33 mouse cellular contexts compared by ENCODE assay signal in genomic region chr3:6280636-6281035, GRCm38 (mm10).
DNase-seq lines count a peak whose midpoint lies in the region; ATAC-seq and TF ChIP-seq lines count a peak whose summit lies in the region.
"Had no signal": no experiment of that assay in that cellular context is flagged by ENCODE, and none has a peak within 500 bp of the region (broad histone marks: within the 10 kb centered on the region; RNA-seq: fewer than 3 reads in every experiment).

No protein-coding gene starts in this region.

- intact Hi-C loops in gastrocnemius, adult 2 months (cut with DNase I) = no loop called here
- intact Hi-C loops in gastrocnemius, postnatal 36 days (cut with DNase I) = no loop called here

- TF ChIP-seq EP300 in liver, postnatal 0 days (IDR thresholded peaks at IDR 0.05; ENCODE audit: low read depth) = no peak

- no peaks in the 10 kb centered on the region for H3K9me3 ChIP-seq in kidney, postnatal 0 days (replicated peaks; ENCODE audit: low read length)
- no peaks in the 10 kb centered on the region for H3K9me3 ChIP-seq in liver, postnatal 0 days (ENCODE audit: low read length)
- H3K9me3 ChIP-seq: embryonic facial prominence, embryonic 12.5 days; forebrain, embryonic 10.5 days; forebrain, embryonic 15.5 days; G1E; limb, embryonic 13.5 days; liver, embryonic 13.5 days; midbrain, embryonic 10.5 days; neural tube, embryonic 12.5 days had no signal

- H3K4me1 ChIP-seq in kidney, postnatal 0 days (replicated peaks; ENCODE audit: insufficient read depth, low read length) = no peaks in the 10 kb centered on the region
- no peaks in the 10 kb centered on the region for H3K4me1 ChIP-seq in liver, adult 2 months (ENCODE audit: control insufficient read depth, insufficient read depth, low read length)
- no peaks in the 10 kb centered on the region for H3K4me1 ChIP-seq in liver, postnatal 0 days (ENCODE audit: insufficient read depth)
- H3K4me1 ChIP-seq: embryonic facial prominence, embryonic 12.5 days; forebrain, embryonic 10.5 days; forebrain, embryonic 15.5 days; limb, embryonic 13.5 days; liver, embryonic 13.5 days; midbrain, embryonic 10.5 days; neural tube, embryonic 12.5 days had no signal

- H3K79me2 ChIP-seq in liver, adult 2 months (ENCODE audit: control insufficient read depth, insufficient read depth, low read length) = no peaks in the 10 kb centered on the region

- H3K9ac ChIP-seq in kidney, postnatal 0 days (ENCODE audit: low read depth, low read length) = no peak overlapping the region
- H3K9ac ChIP-seq in liver, adult 2 months (ENCODE audit: low read depth, low read length) = no peak overlapping the region
- H3K9ac ChIP-seq in liver, postnatal 0 days (replicated peaks) = no peak overlapping the region
- H3K9ac ChIP-seq: embryonic facial prominence, embryonic 12.5 days; forebrain, embryonic 15.5 days; hindbrain, embryonic 14.5 days; limb, embryonic 13.5 days; liver, embryonic 13.5 days; neural tube, embryonic 12.5 days had no signal

- no peak overlapping the region for H3K4me2 ChIP-seq in kidney, postnatal 0 days (ENCODE audit: low read length)
- no peak overlapping the region for H3K4me2 ChIP-seq in liver, postnatal 0 days (ENCODE audit: low read depth, low read length)
- H3K4me2 ChIP-seq: embryonic facial prominence, embryonic 12.5 days; forebrain, embryonic 15.5 days; heart, embryonic 11.5 days; hindbrain, embryonic 14.5 days; limb, embryonic 13.5 days; liver, embryonic 13.5 days; neural tube, embryonic 12.5 days had no signal

- peak; percentile 18 for DNase-seq in gastrocnemius, adult 2 months
- DNase-seq in gastrocnemius, postnatal 36 days = no peak
- DNase-seq in kidney, postnatal 0 days (ENCODE audit: low spot score) = peak; percentile 9
- no peak for DNase-seq in kidney, adult 18-20 months
- DNase-seq in liver, adult 2 months (ENCODE audit: extremely low read depth, low read depth, low spot score) = peak; percentile 22
- no peak for DNase-seq in liver, postnatal 0 days
- peak; percentile 19 for DNase-seq in skeletal muscle tissue, adult 2 months (ENCODE audit: low read depth, low spot score)
- DNase-seq: adrenal gland, postnatal 10 days; cerebellum, adult 11 months; cerebellum, adult 9-10 months; cerebellum, postnatal 36 days; gastrocnemius, postnatal 10 days; heart, adult 18-20 months; liver, embryonic 13.5 days; lung, adult 2 months; lung, postnatal 14 days; right cerebral cortex, adult 18-20 months; thymus, postnatal 4 days had no signal

- no peak overlapping the region for H3K4me3 ChIP-seq in gastrocnemius, adult 2 months
- H3K4me3 ChIP-seq in kidney, postnatal 0 days (replicated peaks; ENCODE audit: low read depth, low read length) = no peak overlapping the region
- H3K4me3 ChIP-seq in liver, adult 2 months (ENCODE audit: insufficient read depth, low read depth, low read length) = no peak overlapping the region
- H3K4me3 ChIP-seq in liver, postnatal 0 days (ENCODE audit: low read depth, low read length) = no peak overlapping the region
- H3K4me3 ChIP-seq: embryonic facial prominence, embryonic 12.5 days; forebrain, embryonic 10.5 days; forebrain, embryonic 15.5 days; layer of hippocampus, adult 2 months; left cerebral cortex, adult 2 months; limb, embryonic 13.5 days; liver, embryonic 13.5 days; midbrain, embryonic 10.5 days; neural tube, embryonic 12.5 days had no signal

- no peak for ATAC-seq in kidney, postnatal 0 days (replicated peaks; ENCODE audit: low FRiP score, low read depth)
- ATAC-seq in liver, postnatal 0 days = no peak
- ATAC-seq: forebrain, embryonic 15.5 days; intestine, postnatal 0 days; midbrain, embryonic 16.5 days; Patski had no signal

- TF ChIP-seq CTCF in gastrocnemius, adult 2 months (IDR thresholded peaks at IDR 0.05) = no peak
- no peak for TF ChIP-seq CTCF in kidney, postnatal 0 days (IDR thresholded peaks at IDR 0.05; ENCODE audit: low read depth)
- TF ChIP-seq CTCF in liver, adult 2 months (IDR thresholded peaks at IDR 0.05; ENCODE audit: low read depth, low read length) = no peak
- TF ChIP-seq CTCF in liver, postnatal 0 days (IDR thresholded peaks at IDR 0.05; ENCODE audit: low read depth) = no peak

- H3K27me3 ChIP-seq in kidney, postnatal 0 days (ENCODE audit: insufficient read depth, low read length) = no peaks in the 10 kb centered on the region
- H3K27me3 ChIP-seq in liver, adult 2 months (ENCODE audit: control insufficient read depth, insufficient read depth, low read length) = no peaks in the 10 kb centered on the region
- H3K27me3 ChIP-seq in liver, postnatal 0 days (ENCODE audit: insufficient read depth, low read length) = no peaks in the 10 kb centered on the region
- H3K27me3 ChIP-seq: embryonic facial prominence, embryonic 12.5 days; forebrain, embryonic 15.5 days; limb, embryonic 13.5 days; liver, embryonic 13.5 days; neural tube, embryonic 12.5 days had no signal

- H3K27ac ChIP-seq in gastrocnemius, adult 2 months = no peak overlapping the region
- no peak overlapping the region for H3K27ac ChIP-seq in kidney, postnatal 0 days
- no peak overlapping the region for H3K27ac ChIP-seq in liver, adult 2 months (replicated peaks; ENCODE audit: insufficient read depth, low read depth, low read length)
- no peak overlapping the region for H3K27ac ChIP-seq in liver, postnatal 0 days (ENCODE audit: low read depth)
- H3K27ac ChIP-seq: embryonic facial prominence, embryonic 12.5 days; forebrain, embryonic 10.5 days; forebrain, embryonic 15.5 days; hindbrain, embryonic 14.5 days; layer of hippocampus, adult 2 months; left cerebral cortex, adult 2 months; limb, embryonic 13.5 days; liver, embryonic 13.5 days; midbrain, embryonic 10.5 days; neural tube, embryonic 12.5 days; stomach, postnatal 0 days had no signal

- no peak for TF ChIP-seq POLR2A in liver, adult 2 months (IDR thresholded peaks at IDR 0.05; ENCODE audit: extremely low read depth, insufficient read depth, low read length)

- no peaks in the 10 kb centered on the region for H3K36me3 ChIP-seq in kidney, postnatal 0 days (ENCODE audit: insufficient read depth, low read length)
- no peaks in the 10 kb centered on the region for H3K36me3 ChIP-seq in liver, adult 2 months (ENCODE audit: control insufficient read depth, insufficient read depth, low read length)
- no peaks in the 10 kb centered on the region for H3K36me3 ChIP-seq in liver, postnatal 0 days (replicated peaks; ENCODE audit: insufficient read depth, low read length)
- H3K36me3 ChIP-seq: embryonic facial prominence, embryonic 12.5 days; forebrain, embryonic 10.5 days; forebrain, embryonic 15.5 days; G1E; limb, embryonic 13.5 days; liver, embryonic 13.5 days; midbrain, embryonic 10.5 days; neural tube, embryonic 12.5 days had no signal

Comparison
In these comparisons a context has a peak if more than half of its experiments do, and no peak if none do; other contexts are left out.
1. DNase-seq: peak in gastrocnemius, adult 2 months (single experiment), kidney, postnatal 0 days (single experiment), liver, adult 2 months (single experiment) and skeletal muscle tissue, adult 2 months (single experiment); none in gastrocnemius, postnatal 36 days (0 of 2), kidney, adult 18-20 months (single experiment) and liver, postnatal 0 days (single experiment).